Mouse (Mus musculus) heart, postnatal 25 days (tissue): ENCODE measurements around the gene Fam184a. TPM values are rescaled to one million over a fixed set of nuclear protein-coding genes. Genes with fewer than 3 reads are reported as not detected.
A peak's percentile ranks its signal among the peaks of the same experiment; 100 is the strongest.

Source experiments
- DNase-seq: peaks from one replicate; pipeline ENCODE4 v3.0.0; 2022; ENCODE audit warnings: low spot score
- intact Hi-C: fragments of 180-260 bp; cut with DNase I; formaldehyde crosslinking; loops from one replicate; pipeline ENCODE4 v1.15.1; 2025
- total RNA-seq, 2 experiments: library from RNA; stranded (reverse); gene quantifications; 2 replicates each; pipeline ENCODE4 v1.2.3; 2021

Gene Fam184a
- 1 to 10 TPM in 1 of 2 experiments, under 1 TPM in 1; 0.81 to 1.9 TPM for total RNA-seq

GRCm38 (mm10) chr10:53750955-53751652 lies at the start of gene Fam184a:
Fam184a (minus strand) TSS chr10:53751123.
- intact Hi-C loops = no loop called here
- peak; percentile 27 for DNase-seq

- no peak for DNase-seq
- intact Hi-C loops = loop anchor here (1.0 kb wide), 1 partner anchor 155 kb away; no protein-coding TSS in a partner anchor
Measured at GRCm38 (mm10) chr10:53796258-53796581, 45.3 kb upstream of the Fam184a start.

- intact Hi-C loops = loop anchor here (1.0 kb wide), 1 partner anchor 154 kb away; no protein-coding TSS in a partner anchor
- no peak for DNase-seq
Measured at GRCm38 (mm10) chr10:53795567-53796257, 44.8 kb upstream of the Fam184a start.

- no peak for DNase-seq
- intact Hi-C loops = no loop called here
Measured at GRCm38 (mm10) chr10:53791281-53791680, 40.4 kb upstream of the Fam184a start.

GRCm38 (mm10) chr10:53776591-53776990 lies 25.7 kb upstream of the Fam184a start:
- DNase-seq = no peak
- intact Hi-C loops = no loop called here

GRCm38 (mm10) chr10:53772708-53773107 lies 21.8 kb upstream of the Fam184a start:
- DNase-seq = no peak
- intact Hi-C loops = no loop called here

GRCm38 (mm10) chr10:53771480-53771879 lies 20.6 kb upstream of the Fam184a start:
- no peak for DNase-seq
- intact Hi-C loops = no loop called here

- intact Hi-C loops = no loop called here
- no peak for DNase-seq
Measured at GRCm38 (mm10) chr10:53768745-53769144, 17.8 kb upstream of the Fam184a start.

GRCm38 (mm10) chr10:53765471-53765870 lies 14.5 kb upstream of the Fam184a start:
- intact Hi-C loops = no loop called here
- no peak for DNase-seq

GRCm38 (mm10) chr10:53752723-53753122 lies 1.8 kb upstream of the Fam184a start:
- no peak for DNase-seq
- intact Hi-C loops = no loop called here

- intact Hi-C loops = no loop called here
- no peak for DNase-seq
Measured at GRCm38 (mm10) chr10:53750275-53750954, 508 bp downstream of the Fam184a start.

GRCm38 (mm10) chr10:53746039-53746438 lies 4.9 kb downstream of the Fam184a start:
- no peak for DNase-seq
- intact Hi-C loops = no loop called here

- intact Hi-C loops = no loop called here
- DNase-seq = no peak
Measured at GRCm38 (mm10) chr10:53742961-53743360, 8.0 kb downstream of the Fam184a start.

GRCm38 (mm10) chr10:53740014-53740413 lies 10.9 kb downstream of the Fam184a start:
- no peak for DNase-seq
- intact Hi-C loops = no loop called here

- intact Hi-C loops = no loop called here
- no peak for DNase-seq
Measured at GRCm38 (mm10) chr10:53738842-53739241, 12.1 kb downstream of the Fam184a start.

- intact Hi-C loops = no loop called here
- no peak for DNase-seq
Measured at GRCm38 (mm10) chr10:53735201-53735865, 15.6 kb downstream of the Fam184a start.

GRCm38 (mm10) chr10:53732324-53732723 lies 18.6 kb downstream of the Fam184a start:
- no peak for DNase-seq
- intact Hi-C loops = no loop called here

- intact Hi-C loops = no loop called here
- DNase-seq = no peak
Measured at GRCm38 (mm10) chr10:53728883-53729282, 22.0 kb downstream of the Fam184a start.

- no peak for DNase-seq
- intact Hi-C loops = no loop called here
Measured at GRCm38 (mm10) chr10:53725301-53725700, 25.6 kb downstream of the Fam184a start.

GRCm38 (mm10) chr10:53704516-53704915 lies 46.4 kb downstream of the Fam184a start:
- intact Hi-C loops = no loop called here
- DNase-seq = no peak
